ENCODE assay signal across 35 mouse cellular contexts in the genomic region with DNA sequence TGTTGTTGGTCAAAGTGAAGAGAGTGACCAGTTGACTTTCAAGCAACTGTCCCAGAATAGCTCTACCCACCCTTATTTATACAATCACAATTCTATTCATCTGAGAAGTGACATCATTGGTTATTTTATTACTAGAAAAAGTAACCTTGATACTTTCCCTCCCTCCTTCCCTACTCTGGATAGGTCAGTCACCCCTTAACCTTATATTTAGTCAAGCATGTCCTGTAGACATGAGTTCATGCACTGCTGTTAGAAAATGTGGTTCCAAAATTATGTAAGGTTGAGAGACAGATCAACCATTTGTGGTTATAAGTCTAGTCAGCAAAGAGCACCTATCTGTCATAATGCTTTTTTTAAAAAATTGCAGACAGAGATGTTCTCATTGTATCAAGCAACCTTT.
"Had no signal": no experiment of that assay in that cellular context is flagged by ENCODE, and none has a peak within 500 bp of the region (broad histone marks: within the 10 kb centered on the region; RNA-seq: fewer than 3 reads in every experiment).

No protein-coding gene starts in this region.

- H3K9ac ChIP-seq: heart, embryonic 12.5 days; heart, embryonic 13.5 days; heart, embryonic 15.5 days; hindbrain, embryonic 12.5 days; hindbrain, embryonic 13.5 days; hindbrain, embryonic 14.5 days; hindbrain, embryonic 15.5 days; intestine, embryonic 15.5 days; kidney, embryonic 15.5 days had no signal

- H3K27ac ChIP-seq: heart, embryonic 10.5 days; heart, embryonic 13.5 days; heart, embryonic 15.5 days; hindbrain, embryonic 10.5 days; hindbrain, embryonic 12.5 days; hindbrain, embryonic 13.5 days; hindbrain, embryonic 14.5 days; hindbrain, embryonic 15.5 days; hindbrain, postnatal 0 days; intestine, embryonic 15.5 days; kidney, embryonic 15.5 days; kidney, postnatal 0 days; layer of hippocampus, adult 2 months had no signal

- H3K36me3 ChIP-seq: heart, embryonic 10.5 days; heart, embryonic 12.5 days; heart, embryonic 13.5 days; heart, embryonic 15.5 days; hindbrain, embryonic 10.5 days; hindbrain, embryonic 12.5 days; hindbrain, embryonic 13.5 days; hindbrain, embryonic 15.5 days; intestine, embryonic 15.5 days; kidney, embryonic 15.5 days had no signal

- H3K9me3 ChIP-seq: heart, embryonic 10.5 days; heart, embryonic 12.5 days; heart, embryonic 13.5 days; heart, embryonic 15.5 days; hindbrain, embryonic 10.5 days; hindbrain, embryonic 12.5 days; hindbrain, embryonic 13.5 days; hindbrain, embryonic 15.5 days; intestine, embryonic 15.5 days; kidney, embryonic 15.5 days had no signal

- H3K27me3 ChIP-seq: heart, embryonic 12.5 days; heart, embryonic 13.5 days; heart, embryonic 15.5 days; hindbrain, embryonic 12.5 days; hindbrain, embryonic 13.5 days; hindbrain, embryonic 15.5 days; intestine, embryonic 15.5 days; kidney, embryonic 15.5 days had no signal

- DNase-seq: heart, postnatal 10 days; heart, postnatal 14 days; heart, postnatal 36 days; heart, postnatal 4 days; kidney, adult 11 months; kidney, adult 18-20 months; kidney, adult 2 months; kidney, adult 8-10 months; kidney, adult 9 months; kidney, postnatal 10 days; kidney, postnatal 14 days; kidney, postnatal 25 days; kidney, postnatal 36 days; kidney, postnatal 4 days; layer of hippocampus, adult 9-11 months; layer of hippocampus, postnatal 36 days had no signal

- H3K4me1 ChIP-seq: heart, embryonic 10.5 days; heart, embryonic 12.5 days; heart, embryonic 13.5 days; heart, embryonic 15.5 days; hindbrain, embryonic 10.5 days; hindbrain, embryonic 12.5 days; hindbrain, embryonic 13.5 days; hindbrain, embryonic 15.5 days; intestine, embryonic 15.5 days; kidney, embryonic 15.5 days had no signal

- H3K4me3 ChIP-seq: heart, embryonic 10.5 days; heart, embryonic 12.5 days; heart, embryonic 13.5 days; heart, embryonic 15.5 days; hindbrain, embryonic 10.5 days; hindbrain, embryonic 12.5 days; hindbrain, embryonic 13.5 days; hindbrain, embryonic 15.5 days; intestine, embryonic 15.5 days; kidney, embryonic 15.5 days; layer of hippocampus, adult 2 months had no signal

- ATAC-seq: hindbrain, embryonic 16.5 days; hindbrain, postnatal 0 days; inflammation-experienced regulatory T-cells, adult 6 months; intestine, embryonic 15.5 days; intestine, embryonic 16.5 days; intestine, postnatal 0 days had no signal

- H3K4me2 ChIP-seq: heart, embryonic 11.5 days; heart, embryonic 12.5 days; heart, embryonic 13.5 days; heart, embryonic 15.5 days; hindbrain, embryonic 12.5 days; hindbrain, embryonic 13.5 days; hindbrain, embryonic 14.5 days; hindbrain, embryonic 15.5 days; intestine, embryonic 15.5 days; kidney, embryonic 15.5 days had no signal
